ENCODE assay signal across 26 mouse cellular contexts in genomic region chr15:12218583-12219382, GRCm38 (mm10). TPM values are rescaled to one million over a fixed set of nuclear protein-coding genes. Genes with fewer than 3 reads are reported as not detected.
A peak's percentile ranks its signal among the peaks of the same experiment; 100 is the strongest.
DNase-seq lines count a peak whose midpoint lies in the region; ATAC-seq and TF ChIP-seq lines count a peak whose summit lies in the region.
"Had no signal": no experiment of that assay in that cellular context is flagged by ENCODE, and none has a peak within 500 bp of the region (broad histone marks: within the 10 kb centered on the region; RNA-seq: fewer than 3 reads in every experiment).

No protein-coding gene starts in this region.

- no peak overlapping the region for H3K4me3 ChIP-seq in kidney, embryonic 16.5 days (ENCODE audit: low read length)
- no peak overlapping the region for H3K4me3 ChIP-seq in intestine, embryonic 15.5 days (replicated peaks)
- H3K4me3 ChIP-seq in intestine, postnatal 0 days (ENCODE audit: low read depth, low read length): no peak overlapping the region
- H3K4me3 ChIP-seq: embryonic facial prominence, embryonic 10.5 days; embryonic facial prominence, embryonic 15.5 days; forebrain, embryonic 12.5 days; heart, embryonic 10.5 days; heart, embryonic 15.5 days; kidney, embryonic 15.5 days; left cerebral cortex, adult 2 months; limb, embryonic 13.5 days had no signal

- TF ChIP-seq CTCF in intestine, postnatal 0 days (IDR thresholded peaks at IDR 0.05; ENCODE audit: low read depth): no peak

- H3K4me2 ChIP-seq in kidney, embryonic 16.5 days (replicated peaks; ENCODE audit: low read depth, low read length): no peak overlapping the region
- H3K4me2 ChIP-seq in intestine, embryonic 15.5 days (replicated peaks): peak overlapping the region; percentile 9; the same call in 1 of the 2 replicates
- H3K4me2 ChIP-seq in intestine, postnatal 0 days (replicated peaks; ENCODE audit: low read depth): no peak overlapping the region
- H3K4me2 ChIP-seq: embryonic facial prominence, embryonic 15.5 days; forebrain, embryonic 12.5 days; heart, embryonic 15.5 days; kidney, embryonic 15.5 days; limb, embryonic 13.5 days; liver, embryonic 11.5 days; midbrain, embryonic 11.5 days had no signal

- no peaks in the 10 kb centered on the region for H3K36me3 ChIP-seq in kidney, embryonic 16.5 days (ENCODE audit: insufficient read depth, low read length)
- no peaks in the 10 kb centered on the region for H3K36me3 ChIP-seq in intestine, embryonic 15.5 days
- no peaks in the 10 kb centered on the region for H3K36me3 ChIP-seq in intestine, postnatal 0 days (ENCODE audit: control insufficient read depth, insufficient read depth)
- H3K36me3 ChIP-seq: embryonic facial prominence, embryonic 10.5 days; embryonic facial prominence, embryonic 15.5 days; forebrain, embryonic 12.5 days; heart, embryonic 10.5 days; heart, embryonic 15.5 days; kidney, embryonic 15.5 days; limb, embryonic 13.5 days had no signal

- no peak overlapping the region for H3K9ac ChIP-seq in kidney, embryonic 16.5 days (replicated peaks; ENCODE audit: low read length)
- no peak overlapping the region for H3K9ac ChIP-seq in intestine, embryonic 15.5 days
- H3K9ac ChIP-seq in intestine, postnatal 0 days (ENCODE audit: low read depth, low read length): no peak overlapping the region
- H3K9ac ChIP-seq: embryonic facial prominence, embryonic 15.5 days; forebrain, embryonic 12.5 days; forebrain, postnatal 0 days; heart, embryonic 15.5 days; kidney, embryonic 15.5 days; limb, embryonic 13.5 days had no signal

- ATAC-seq in kidney, embryonic 16.5 days (ENCODE audit: low FRiP score, low TSS enrichment): peak; percentile 24; the same call in 1 of the 2 replicates
- peak; percentile 89 for ATAC-seq in intestine, embryonic 15.5 days
- peak; percentile 78 for ATAC-seq in intestine, postnatal 0 days
- ATAC-seq: forebrain, postnatal 0 days; midbrain, embryonic 16.5 days had no signal

- no peaks in the 10 kb centered on the region for H3K9me3 ChIP-seq in kidney, embryonic 16.5 days (ENCODE audit: low read length)
- no peaks in the 10 kb centered on the region for H3K9me3 ChIP-seq in intestine, embryonic 15.5 days
- H3K9me3 ChIP-seq in intestine, postnatal 0 days (ENCODE audit: control insufficient read depth): no peaks in the 10 kb centered on the region
- H3K9me3 ChIP-seq: embryonic facial prominence, embryonic 10.5 days; embryonic facial prominence, embryonic 15.5 days; forebrain, embryonic 12.5 days; heart, embryonic 10.5 days; heart, embryonic 15.5 days; kidney, embryonic 15.5 days; limb, embryonic 13.5 days had no signal

- no peaks in the 10 kb centered on the region for H3K27me3 ChIP-seq in kidney, embryonic 16.5 days (ENCODE audit: insufficient read depth, low read length)
- H3K27me3 ChIP-seq in intestine, embryonic 15.5 days (replicated peaks): no peaks in the 10 kb centered on the region
- no peaks in the 10 kb centered on the region for H3K27me3 ChIP-seq in intestine, postnatal 0 days (replicated peaks; ENCODE audit: control insufficient read depth, insufficient read depth, low read length)
- H3K27me3 ChIP-seq: embryonic facial prominence, embryonic 15.5 days; forebrain, embryonic 12.5 days; heart, embryonic 15.5 days; kidney, embryonic 15.5 days; limb, embryonic 13.5 days had no signal

- no peak overlapping the region for H3K27ac ChIP-seq in kidney, embryonic 16.5 days (ENCODE audit: low read length)
- H3K27ac ChIP-seq in intestine, embryonic 15.5 days: peak overlapping the region; percentile 48
- peak overlapping the region; percentile 60 for H3K27ac ChIP-seq in intestine, postnatal 0 days (ENCODE audit: low read depth, low read length)
- H3K27ac ChIP-seq: embryonic facial prominence, embryonic 10.5 days; embryonic facial prominence, embryonic 15.5 days; forebrain, embryonic 12.5 days; heart, embryonic 15.5 days; kidney, embryonic 15.5 days; left cerebral cortex, adult 2 months; limb, embryonic 13.5 days; macrophage had no signal

- DNase-seq in kidney, adult 8-10 months: no peak
- DNase-seq in lung, postnatal 25 days (ENCODE audit: low spot score): peak; percentile 51
- DNase-seq in lung, postnatal 4 days: no peak
- no peak for DNase-seq in frontal cortex, postnatal 14 days (ENCODE audit: low spot score in 2 of 2)
- DNase-seq: adrenal gland, postnatal 25 days; B cell, adult 2 months; cerebellum, postnatal 25 days; forebrain, postnatal 0 days; gastrocnemius, postnatal 10 days; right cerebral cortex, adult 18-20 months; thymus, postnatal 4 days had no signal

- H3K4me1 ChIP-seq in kidney, embryonic 16.5 days (ENCODE audit: insufficient read depth, low read length): peaks cover 15% of the 10 kb centered on the region; the same call in 1 of the 2 replicates
- H3K4me1 ChIP-seq in intestine, embryonic 15.5 days (replicated peaks): peaks cover 28% of the 10 kb centered on the region
- peaks cover 26% of the 10 kb centered on the region for H3K4me1 ChIP-seq in intestine, postnatal 0 days (replicated peaks; ENCODE audit: control insufficient read depth, insufficient read depth, low read length)

- 83% methylated on average over 11 of the region's 11 CpGs for WGBS in kidney, embryonic 16.5 days
- WGBS in intestine, embryonic 15.5 days: 72% methylated on average over 11 of the region's 11 CpGs
- 57% methylated on average over 11 of the region's 11 CpGs for WGBS in intestine, postnatal 0 days

RNA-seq across cellular contexts. Expression of gene Mtmr12, which starts 14.0 kb away (rescaled TPM):
- 22.5 and 25.0 TPM in 2 replicates for polyA plus RNA-seq in kidney, embryonic 16.5 days (2015; fragmentation: Nextera tagmentation; extraction: Ambion mirVana)
- polyA plus RNA-seq in intestine, embryonic 15.5 days (2015; fragmentation: Nextera tagmentation; extraction: Ambion mirVana): 16.6 and 17.9 TPM in 2 replicates
- polyA plus RNA-seq in intestine, postnatal 0 days (2015; fragmentation: Nextera tagmentation; extraction: Ambion mirVana): 6.6 and 7.0 TPM in 2 replicates

Comparison
In these comparisons a context has a peak if more than half of its experiments do, and no peak if none do; other contexts are left out.
1. ATAC-seq: peak in every context shown above with its lines; median percentile 89 in intestine, embryonic 15.5 days; 78 in intestine, postnatal 0 days; 24 in kidney, embryonic 16.5 days.